Mouse (Mus musculus) induced T-regulatory cell, adult 2 months (primary cell): Measurements from ENCODE around the gene Cln6.
"Not testable (repeated sequence)": the region's sequence is repeated elsewhere in the genome, so short reads cannot be mapped to it uniquely, and the experiment has no call there.

ENCODE experiments used
- DNase-seq: peaks from one replicate; pipeline ENCODE4 v3.0.0-alpha.2; 2012; ENCODE audit warnings: low read depth

Gene Cln6

GRCm38 (mm10) chr9:62829877-62830276 is 8.7 kb upstream of the Cln6 start:
- no peak for DNase-seq

GRCm38 (mm10) chr9:62834906-62835305 is 3.7 kb upstream of the Cln6 start:
- DNase-seq: no peak

GRCm38 (mm10) chr9:62835705-62836446 is 2.7 kb upstream of the Cln6 start:
- DNase-seq: no peak

GRCm38 (mm10) chr9:62837611-62838010 is 974 bp upstream of the Cln6 start:
- DNase-seq: no peak

- no peak for DNase-seq
Observed at GRCm38 (mm10) chr9:62838146-62838505, 459 bp upstream of the Cln6 start.

GRCm38 (mm10) chr9:62839172-62839770 is 686 bp downstream of the Cln6 start:
- no peak for DNase-seq

GRCm38 (mm10) chr9:62843356-62844024 is 4.9 kb downstream of the Cln6 start:
- no peak for DNase-seq

GRCm38 (mm10) chr9:62844461-62844860 is 5.9 kb downstream of the Cln6 start:
- DNase-seq: no peak

GRCm38 (mm10) chr9:62847694-62848093 is 9.1 kb downstream of the Cln6 start:
- peak; percentile 93 for DNase-seq

- no peak for DNase-seq
Observed at GRCm38 (mm10) chr9:62848641-62849040, 10.1 kb downstream of the Cln6 start.

GRCm38 (mm10) chr9:62851571-62851970 is 13.0 kb downstream of the Cln6 start:
- DNase-seq: no peak

GRCm38 (mm10) chr9:62854483-62854882 is 15.9 kb downstream of the Cln6 start:
- no peak for DNase-seq

GRCm38 (mm10) chr9:62857216-62857615 is 18.6 kb downstream of the Cln6 start:
- DNase-seq: no peak

- no peak for DNase-seq
Observed at GRCm38 (mm10) chr9:62857719-62858261, 19.2 kb downstream of the Cln6 start, which contains the start of gene Calml4. Gene Calml4, plus strand, starts transcription at chr9:62858080.

GRCm38 (mm10) chr9:62858266-62859019 is 19.9 kb downstream of the Cln6 start:
- no peak for DNase-seq

- DNase-seq: not testable (repeated sequence)
Observed at GRCm38 (mm10) chr9:62860102-62860501, 21.5 kb downstream of the Cln6 start.

GRCm38 (mm10) chr9:62860866-62861265 is 22.3 kb downstream of the Cln6 start:
- no peak for DNase-seq

- DNase-seq: not testable (repeated sequence)
Observed at GRCm38 (mm10) chr9:62869236-62869635, 30.7 kb downstream of the Cln6 start.

- DNase-seq: no peak
Observed at GRCm38 (mm10) chr9:62870728-62871127, 32.1 kb downstream of the Cln6 start.

- no peak for DNase-seq
Observed at GRCm38 (mm10) chr9:62876966-62877616, 38.5 kb downstream of the Cln6 start.

GRCm38 (mm10) chr9:62877825-62878224 is 39.2 kb downstream of the Cln6 start:
- DNase-seq: no peak

- no peak for DNase-seq
Observed at GRCm38 (mm10) chr9:62881871-62882270, 43.3 kb downstream of the Cln6 start.
